Mouse (Mus musculus): ENCODE data around the gene Ctbp2. TPM values are rescaled to one million over a fixed set of nuclear protein-coding genes. Genes with fewer than 3 reads are reported as not detected.

The Ctbp2 gene
- 1 to 10 TPM in 1 of 2 experiments, under 1 TPM in 1; 0.80 to 2.1 TPM for polyA plus RNA-seq (2017; shearing (Covaris generic))

GRCm38 (mm10) chr7:133123999-133124700 is at the start of gene Ctbp2:
Ctbp2 (minus strand) TSS chr7:133124354.

GRCm38 (mm10) chr7:133123244-133123998 is 733 bp downstream of the Ctbp2 start, which contains the start of gene Fgfr2:
Fgfr2 (minus strand) TSS chr7:133123350.

Other genes starting within 250 kb of the Ctbp2 start
- gene Zranb1, start 193.2 kb downstream of the Ctbp2 start, polyA plus RNA-seq (2017; shearing (Covaris generic)) = 10 to 100 TPM; 25.5 to 35.5 TPM
- 1 to 10 TPM in 1 of 2 experiments, not detected in 1; 1.0 TPM for gene Fgfr2, start 1.0 kb downstream of the Ctbp2 start, polyA plus RNA-seq (2017; shearing (Covaris generic))

All from activated CD4-positive, CD25-positive, alpha-beta regulatory T cell (primary cell).